Mouse (Mus musculus): ENCODE measurements around the gene Pheta1. TPM values are rescaled to one million over a fixed set of nuclear protein-coding genes. Genes with fewer than 3 reads are reported as not detected.

Gene Pheta1
- polyA plus RNA-seq (2016; fragmentation: Nextera tagmentation; extraction: Ambion mirVana): 45.3 and 47.8 TPM in 2 replicates

GRCm38 (mm10) chr5:121848743-121849142 is at the start of gene Pheta1:
Gene Pheta1 (plus strand): TSS chr5:121848984.
- Histone ChIP-seq H3K36me3 (replicated peaks) (peaks cover 32% of the 10 kb centered on the region), H3K4me1 (peaks cover 45% of the 10 kb centered on the region), H3K4me3 (peak within 1 kb of the TSS; percentile 84), H3K27me3 (ENCODE audit: poor library complexity, severe bottlenecking) (peaks cover 30% of the 10 kb centered on the region), H3K27ac (peak within 1 kb of the TSS; percentile 96), H3K9me3 (no peaks in the 10 kb centered on the region)
- under 1% methylated on average over 41 of the region's 42 CpGs for WGBS
- peak; percentile 96 for DNase-seq (ENCODE audit: extremely low spot score, low spot score)

- no peak overlapping the region for H3K27ac ChIP-seq
- H3K36me3 ChIP-seq (replicated peaks): peaks cover 95% of the 10 kb centered on the region
- no peaks in the 10 kb centered on the region for H3K4me1 ChIP-seq
Observed at GRCm38 (mm10) chr5:121807186-121807585, 41.6 kb upstream of the Pheta1 start.

GRCm38 (mm10) chr5:121808202-121808601 is 40.6 kb upstream of the Pheta1 start:
- H3K27ac ChIP-seq: no peak overlapping the region

More at GRCm38 (mm10) chr5:121807186-121807585, 41.6 kb upstream of the Pheta1 start:
- Histone ChIP-seq H3K27me3 (ENCODE audit: poor library complexity, severe bottlenecking) (no peaks in the 10 kb centered on the region), H3K9me3 (no peaks in the 10 kb centered on the region), H3K4me3 (no peak overlapping the region)
- DNase-seq (ENCODE audit: extremely low spot score, low spot score): no peak
- 95% methylated on average over 3 of the region's 3 CpGs for WGBS

GRCm38 (mm10) chr5:121809667-121810224 is 39.0 kb upstream of the Pheta1 start:
- Histone ChIP-seq H3K36me3 (replicated peaks) (peaks cover 94% of the 10 kb centered on the region), H3K4me1 (no peaks in the 10 kb centered on the region), H3K27me3 (ENCODE audit: poor library complexity, severe bottlenecking) (no peaks in the 10 kb centered on the region), H3K9me3 (no peaks in the 10 kb centered on the region), H3K27ac (no peak overlapping the region), H3K4me3 (no peak overlapping the region)
- no peak for DNase-seq (ENCODE audit: extremely low spot score, low spot score)
- 90% methylated on average over 5 of the region's 5 CpGs for WGBS

More at GRCm38 (mm10) chr5:121808202-121808601, 40.6 kb upstream of the Pheta1 start:
- H3K9me3 ChIP-seq: no peaks in the 10 kb centered on the region
- H3K27me3 ChIP-seq (ENCODE audit: poor library complexity, severe bottlenecking): no peaks in the 10 kb centered on the region
- 95% methylated on average over 2 of the region's 2 CpGs for WGBS
- DNase-seq (ENCODE audit: extremely low spot score, low spot score): no peak
- H3K4me1 ChIP-seq: no peaks in the 10 kb centered on the region
- H3K4me3 ChIP-seq: no peak overlapping the region
- peaks cover 95% of the 10 kb centered on the region for H3K36me3 ChIP-seq (replicated peaks)

GRCm38 (mm10) chr5:121810331-121811151 is 38.2 kb upstream of the Pheta1 start:
- DNase-seq (ENCODE audit: extremely low spot score, low spot score): no peak
- Histone ChIP-seq H3K36me3 (replicated peaks) (peaks cover 94% of the 10 kb centered on the region), H3K27ac (no peak overlapping the region), H3K4me3 (no peak overlapping the region), H3K9me3 (no peaks in the 10 kb centered on the region), H3K4me1 (no peaks in the 10 kb centered on the region), H3K27me3 (ENCODE audit: poor library complexity, severe bottlenecking) (no peaks in the 10 kb centered on the region)
- 92% methylated on average over 17 of the region's 17 CpGs for WGBS

GRCm38 (mm10) chr5:121811485-121811931 is 37.3 kb upstream of the Pheta1 start:
- Histone ChIP-seq H3K4me3 (no peak overlapping the region), H3K27me3 (ENCODE audit: poor library complexity, severe bottlenecking) (no peaks in the 10 kb centered on the region), H3K9me3 (no peaks in the 10 kb centered on the region), H3K4me1 (no peaks in the 10 kb centered on the region), H3K36me3 (replicated peaks) (peaks cover 94% of the 10 kb centered on the region), H3K27ac (no peak overlapping the region)
- WGBS: 89% methylated on average over 5 of the region's 5 CpGs
- no peak for DNase-seq (ENCODE audit: extremely low spot score, low spot score)

- WGBS: 91% methylated on average over 7 of the region's 7 CpGs
- Histone ChIP-seq H3K4me3 (no peak overlapping the region), H3K27me3 (ENCODE audit: poor library complexity, severe bottlenecking) (no peaks in the 10 kb centered on the region), H3K27ac (no peak overlapping the region), H3K9me3 (no peaks in the 10 kb centered on the region), H3K36me3 (replicated peaks) (peaks cover 95% of the 10 kb centered on the region), H3K4me1 (no peaks in the 10 kb centered on the region)
- DNase-seq (ENCODE audit: extremely low spot score, low spot score): no peak
Observed at GRCm38 (mm10) chr5:121812526-121813243, 36.1 kb upstream of the Pheta1 start.

GRCm38 (mm10) chr5:121813744-121814143 is 35.0 kb upstream of the Pheta1 start:
- DNase-seq (ENCODE audit: extremely low spot score, low spot score): no peak
- 97% methylated on average over 10 of the region's 10 CpGs for WGBS

GRCm38 (mm10) chr5:121815067-121815466 is 33.7 kb upstream of the Pheta1 start:
- Histone ChIP-seq H3K4me1 (no peaks in the 10 kb centered on the region), H3K4me3 (no peak overlapping the region), H3K36me3 (replicated peaks) (peaks cover 99% of the 10 kb centered on the region), H3K9me3 (no peaks in the 10 kb centered on the region), H3K27me3 (ENCODE audit: poor library complexity, severe bottlenecking) (no peaks in the 10 kb centered on the region), H3K27ac (no peak overlapping the region)
- WGBS: 81% methylated on average over 3 of the region's 3 CpGs
- peak; percentile 26 for DNase-seq (ENCODE audit: extremely low spot score, low spot score)

More at GRCm38 (mm10) chr5:121813744-121814143, 35.0 kb upstream of the Pheta1 start:
- Histone ChIP-seq H3K4me3 (no peak overlapping the region), H3K9me3 (no peaks in the 10 kb centered on the region), H3K27ac (no peak overlapping the region), H3K27me3 (ENCODE audit: poor library complexity, severe bottlenecking) (no peaks in the 10 kb centered on the region), H3K4me1 (no peaks in the 10 kb centered on the region), H3K36me3 (replicated peaks) (peaks cover 98% of the 10 kb centered on the region)

- whole genome bisulfite sequencing: 94% methylated on average over 8 of the region's 8 CpGs
- Histone ChIP-seq H3K4me3 (no peak overlapping the region), H3K36me3 (replicated peaks) (peaks cover 99% of the 10 kb centered on the region), H3K27me3 (ENCODE audit: poor library complexity, severe bottlenecking) (no peaks in the 10 kb centered on the region), H3K9me3 (no peaks in the 10 kb centered on the region), H3K27ac (no peak overlapping the region), H3K4me1 (no peaks in the 10 kb centered on the region)
- no peak for DNase-seq (ENCODE audit: extremely low spot score, low spot score)
Observed at GRCm38 (mm10) chr5:121815867-121816380, 32.9 kb upstream of the Pheta1 start.

- no peaks in the 10 kb centered on the region for H3K27me3 ChIP-seq (ENCODE audit: poor library complexity, severe bottlenecking)
- 98% methylated on average over 2 of the region's 2 CpGs for WGBS
- H3K4me1 ChIP-seq: no peaks in the 10 kb centered on the region
- no peaks in the 10 kb centered on the region for H3K9me3 ChIP-seq
- H3K4me3 ChIP-seq: no peak overlapping the region
- no peak overlapping the region for H3K27ac ChIP-seq
- DNase-seq (ENCODE audit: extremely low spot score, low spot score): no peak
- peaks cover 99% of the 10 kb centered on the region for H3K36me3 ChIP-seq (replicated peaks)
Observed at GRCm38 (mm10) chr5:121816611-121817010, 32.2 kb upstream of the Pheta1 start.

- Histone ChIP-seq H3K27ac (no peak overlapping the region), H3K4me1 (no peaks in the 10 kb centered on the region), H3K27me3 (ENCODE audit: poor library complexity, severe bottlenecking) (no peaks in the 10 kb centered on the region), H3K36me3 (replicated peaks) (peaks cover 97% of the 10 kb centered on the region), H3K4me3 (no peak overlapping the region), H3K9me3 (no peaks in the 10 kb centered on the region)
- no peak for DNase-seq (ENCODE audit: extremely low spot score, low spot score)
- 94% methylated on average over 9 of the region's 9 CpGs for WGBS
Observed at GRCm38 (mm10) chr5:121817551-121817950, 31.2 kb upstream of the Pheta1 start.

Data from forebrain, embryonic 10.5 days (tissue).